Mouse (Mus musculus): ENCODE measurements at regions not wholly inside any gene's neighbourhood (a gene's known extent, or its start where the extent isn't known, plus 50 kb on each side); places are given as distances from the start of the nearest gene placed in this dataset.

- DNase-seq, result no peak
These were observed 62.8 kb upstream of the Cacna2d3 start for GRCm38 (mm10) chr14:29784506-29784905.

- DNase-seq, result no peak
These were observed 64.8 kb upstream of the Cacna2d3 start for GRCm38 (mm10) chr14:29786431-29786830.

GRCm38 (mm10) chr14:29787796-29788195, 66.1 kb upstream of the Cacna2d3 start:
- no peak for DNase-seq

GRCm38 (mm10) chr14:29788351-29788750, 66.7 kb upstream of the Cacna2d3 start:
- no peak for DNase-seq

GRCm38 (mm10) chr14:29795325-29795724, 73.7 kb upstream of the Cacna2d3 start:
- peak; percentile 41 to 55 for DNase-seq

- DNase-seq, result peak; percentile 33 to 54
These were observed 74.7 kb upstream of the Cacna2d3 start for GRCm38 (mm10) chr14:29796396-29796795.

GRCm38 (mm10) chr14:29799852-29800251, 78.2 kb upstream of the Cacna2d3 start:
- DNase-seq, result no peak

GRCm38 (mm10) chr14:29805234-29805633, 83.6 kb upstream of the Cacna2d3 start:
- no peak for DNase-seq

- no peak for DNase-seq
These were observed 86.2 kb upstream of the Cacna2d3 start for GRCm38 (mm10) chr14:29807881-29808280.

- DNase-seq, result no peak
These were observed 93.0 kb upstream of the Cacna2d3 start for GRCm38 (mm10) chr14:29814626-29815025.

- DNase-seq, result no peak
These were observed 95.9 kb upstream of the Cacna2d3 start for GRCm38 (mm10) chr14:29817548-29817947.

GRCm38 (mm10) chr14:29818251-29818650, 96.6 kb upstream of the Cacna2d3 start:
- DNase-seq, result no peak

- no peak for DNase-seq
These were observed 97.1 kb upstream of the Cacna2d3 start for GRCm38 (mm10) chr14:29818751-29819150.

- DNase-seq, result peak in 1 of 2 experiments; percentile 20
These were observed 115.4 kb upstream of the Cacna2d3 start for GRCm38 (mm10) chr14:29837063-29837462.

GRCm38 (mm10) chr14:29839576-29839975, 117.9 kb upstream of the Cacna2d3 start:
- DNase-seq, result peak; percentile 36 to 65

GRCm38 (mm10) chr14:29841361-29842117, 119.9 kb upstream of the Cacna2d3 start:
- DNase-seq, result peak in 1 of 2 experiments; percentile 10

GRCm38 (mm10) chr14:29847661-29848060, 120.4 kb upstream of the Selenok start:
- DNase-seq, result no peak

GRCm38 (mm10) chr14:29851286-29851685, 116.8 kb upstream of the Selenok start:
- no peak for DNase-seq

- DNase-seq, result no peak
These were observed 116.0 kb upstream of the Selenok start for GRCm38 (mm10) chr14:29851956-29852725.

GRCm38 (mm10) chr14:29862032-29862431, 106.1 kb upstream of the Selenok start:
- DNase-seq, result no peak

- DNase-seq, result peak; percentile 1 to 3
These were observed 101.4 kb upstream of the Selenok start for GRCm38 (mm10) chr14:29866455-29867275.

GRCm38 (mm10) chr14:29867311-29867710, 100.8 kb upstream of the Selenok start:
- no peak for DNase-seq

- no peak for DNase-seq
These were observed 98.2 kb upstream of the Selenok start for GRCm38 (mm10) chr14:29869930-29870329.
